Comparison of ENCODE assay signal across 10 mouse cellular contexts in genomic region chr9:42326688-42327440, GRCm38 (mm10).
DNase-seq lines count a peak whose midpoint lies in the region; ATAC-seq and TF ChIP-seq lines count a peak whose summit lies in the region.
"Had no signal": no experiment of that assay in that cellular context is flagged by ENCODE, and none has a peak within 500 bp of the region (broad histone marks: within the 10 kb centered on the region; RNA-seq: fewer than 3 reads in every experiment).

No protein-coding gene starts in this region.

- H3K36me3 ChIP-seq in kidney, adult 2 months (ENCODE audit: control insufficient read depth, insufficient read depth, low read length): no peaks in the 10 kb centered on the region
- H3K36me3 ChIP-seq in kidney, embryonic 15.5 days: no peaks in the 10 kb centered on the region
- H3K36me3 ChIP-seq in MEL (ENCODE audit: control insufficient read depth in 1 of 2, insufficient read depth in 2 of 2, low read length in 2 of 2): no peaks in the 10 kb centered on the region
- no peaks in the 10 kb centered on the region for H3K36me3 ChIP-seq in limb, embryonic 13.5 days
- H3K36me3 ChIP-seq: embryonic facial prominence, embryonic 15.5 days had no signal

- TF ChIP-seq CTCF in kidney, adult 2 months (conservative IDR thresholded peaks at IDR 0.05; ENCODE audit: insufficient read depth, insufficient read length, low read depth, low read length): peak; percentile 53
- peak; percentile 46 to 82 (median 57) for TF ChIP-seq CTCF in MEL (IDR thresholded peaks at IDR 0.05 in 2 of 3, conservative IDR thresholded peaks at IDR 0.05 in 1 of 3; ENCODE audit: control insufficient read depth in 1 of 3, insufficient read depth in 1 of 3, low read depth in 2 of 3, low read length in 3 of 3, poor library complexity in 1 of 3, severe bottlenecking in 1 of 3)

- no peak overlapping the region for H3K9ac ChIP-seq in kidney, embryonic 15.5 days
- no peak overlapping the region for H3K9ac ChIP-seq in MEL (ENCODE audit: control insufficient read depth, low read depth, low read length, poor library complexity, severe bottlenecking)
- H3K9ac ChIP-seq in limb, embryonic 13.5 days: no peak overlapping the region
- H3K9ac ChIP-seq: embryonic facial prominence, embryonic 15.5 days had no signal

- H3K27ac ChIP-seq in kidney, adult 2 months (ENCODE audit: insufficient read depth, low read depth, low read length): no peak overlapping the region
- no peak overlapping the region for H3K27ac ChIP-seq in kidney, embryonic 15.5 days
- H3K27ac ChIP-seq in MEL (ENCODE audit: control insufficient read depth, low read depth, low read length): no peak overlapping the region
- no peak overlapping the region for H3K27ac ChIP-seq in limb, embryonic 13.5 days
- H3K27ac ChIP-seq: embryonic facial prominence, embryonic 15.5 days; macrophage had no signal

- no peak overlapping the region for H3K4me3 ChIP-seq in kidney, adult 2 months (ENCODE audit: insufficient read depth, low read depth, low read length)
- H3K4me3 ChIP-seq in kidney, embryonic 15.5 days (replicated peaks): no peak overlapping the region
- no peak overlapping the region for H3K4me3 ChIP-seq in MEL (ENCODE audit: control insufficient read depth in 1 of 2, insufficient read depth in 1 of 2, low read depth in 2 of 2, low read length in 2 of 2)
- H3K4me3 ChIP-seq in limb, embryonic 13.5 days: no peak overlapping the region
- H3K4me3 ChIP-seq: embryonic facial prominence, embryonic 15.5 days had no signal

- H3K9me3 ChIP-seq in kidney, embryonic 15.5 days (replicated peaks): no peaks in the 10 kb centered on the region
- no peaks in the 10 kb centered on the region for H3K9me3 ChIP-seq in MEL (replicated peaks; ENCODE audit: insufficient read depth, low read length)
- no peaks in the 10 kb centered on the region for H3K9me3 ChIP-seq in limb, embryonic 13.5 days
- H3K9me3 ChIP-seq: embryonic facial prominence, embryonic 15.5 days had no signal

- ATAC-seq in kidney, embryonic 15.5 days (replicated peaks; ENCODE audit: low FRiP score): no peak
- peak; percentile 54; the same call in 1 of the 2 replicates for ATAC-seq in limb, embryonic 13.5 days (ENCODE audit: low FRiP score, low read depth)

- H3K4me1 ChIP-seq in kidney, adult 2 months (ENCODE audit: control insufficient read depth, insufficient read depth, low read length): no peaks in the 10 kb centered on the region; the same call in 1 of the 2 replicates
- no peaks in the 10 kb centered on the region for H3K4me1 ChIP-seq in kidney, embryonic 15.5 days
- H3K4me1 ChIP-seq in MEL (ENCODE audit: control insufficient read depth in 1 of 2, insufficient read depth in 2 of 2, low read length in 2 of 2): no peaks in the 10 kb centered on the region
- no peaks in the 10 kb centered on the region for H3K4me1 ChIP-seq in limb, embryonic 13.5 days
- H3K4me1 ChIP-seq: embryonic facial prominence, embryonic 15.5 days had no signal

- TF ChIP-seq POLR2A in kidney, adult 2 months (IDR thresholded peaks at IDR 0.05; ENCODE audit: low read depth, low read length): no peak
- no peak for TF ChIP-seq POLR2A in MEL (IDR thresholded peaks at IDR 0.05; ENCODE audit: control insufficient read depth in 1 of 2, insufficient read depth in 1 of 2, low read depth in 1 of 2, low read length in 2 of 2, poor library complexity in 1 of 2)

- no peaks in the 10 kb centered on the region for H3K79me2 ChIP-seq in MEL (ENCODE audit: control insufficient read depth, insufficient read depth, low read length, poor library complexity)

- no peak for TF ChIP-seq EP300 in MEL (IDR thresholded peaks at IDR 0.05; ENCODE audit: low read depth in 1 of 2, low read length in 2 of 2)

- peak; percentile 92 for TF ChIP-seq RAD21 in MEL (IDR thresholded peaks at IDR 0.05; ENCODE audit: low read depth, low read length)

- DNase-seq in kidney, adult 2 months: peak; percentile 45
- peak; percentile 57 for DNase-seq in MEL (ENCODE audit: low read depth, low spot score)
- DNase-seq in cerebellum, adult 9-11 months: peak; percentile 27
- peak; percentile 17 for DNase-seq in heart, postnatal 4 days
- DNase-seq in retina, embryonic 14.5 days (ENCODE audit: low spot score): peak; percentile 91
- DNase-seq in adrenal gland, postnatal 25 days: no peak

- no peaks in the 10 kb centered on the region for H3K27me3 ChIP-seq in kidney, adult 2 months (replicated peaks; ENCODE audit: control insufficient read depth, insufficient read depth, low read length)
- peaks cover 27% of the 10 kb centered on the region for H3K27me3 ChIP-seq in kidney, embryonic 15.5 days
- H3K27me3 ChIP-seq in MEL (ENCODE audit: control insufficient read depth in 1 of 2, insufficient read depth in 2 of 2, low read length in 2 of 2): no peaks in the 10 kb centered on the region; a peak in 1 of 4 replicates
- peaks cover 17% of the 10 kb centered on the region for H3K27me3 ChIP-seq in limb, embryonic 13.5 days

- 30% methylated on average over 11 of the region's 11 CpGs for WGBS in kidney, adult 2 months
- 32% methylated on average over 11 of the region's 11 CpGs for WGBS in kidney, embryonic 15.5 days
- 25% methylated on average over 11 of the region's 11 CpGs for WGBS in limb, embryonic 13.5 days

- no peak overlapping the region for H3K4me2 ChIP-seq in kidney, embryonic 15.5 days
- no peak overlapping the region for H3K4me2 ChIP-seq in limb, embryonic 13.5 days (replicated peaks)
- H3K4me2 ChIP-seq: embryonic facial prominence, embryonic 15.5 days had no signal

TF ChIP-seq in MEL, 35 proteins besides CTCF, POLR2A, EP300 and RAD21:
- TF ChIP-seq ZNF384 (IDR thresholded peaks at IDR 0.05; ENCODE audit: low read depth, low read length) (no peak), SMC3 (IDR thresholded peaks at IDR 0.05; ENCODE audit: low read depth, low read length) (peak; percentile 86), ETS1 (IDR thresholded peaks at IDR 0.05; ENCODE audit: low read depth, low read length) (no peak), ZC3H11A (IDR thresholded peaks at IDR 0.05; ENCODE audit: low read depth, low read length) (peak; percentile 80)
